Mouse (Mus musculus): Measurements from ENCODE around the gene Actr2. TPM values are rescaled to one million over a fixed set of nuclear protein-coding genes. Genes with fewer than 3 reads are reported as not detected.
"Not testable (repeated sequence)": the region's sequence is repeated elsewhere in the genome, so short reads cannot be mapped to it uniquely, and the experiment has no call there.

Gene Actr2
- 194 and 242 TPM in 2 replicates for polyA plus RNA-seq (2011; ENCODE audit: insufficient read length, low read depth, missing spikeins)

GRCm38 (mm10) chr11:20112741-20113480 lies at the start of gene Actr2:
Actr2 (minus strand) TSS chr11:20112913.
- H3K4me3 ChIP-seq (ENCODE audit: insufficient read depth, low read length) = peak within 1 kb of the TSS; percentile 74
- TF ChIP-seq CTCF (IDR thresholded peaks at IDR 0.05; ENCODE audit: borderline replicate concordance, insufficient read depth, low read length) = no peak
- peak; percentile 74 for TF ChIP-seq POLR2A (IDR thresholded peaks at IDR 0.05; ENCODE audit: low read depth, low read length)
- peaks cover 5% of the 10 kb centered on the region for H3K4me1 ChIP-seq (ENCODE audit: control insufficient read depth, insufficient read depth, low read length)
- peak within 1 kb of the TSS; percentile 93 for H3K27ac ChIP-seq (ENCODE audit: insufficient read depth, low read length)

DNA sequence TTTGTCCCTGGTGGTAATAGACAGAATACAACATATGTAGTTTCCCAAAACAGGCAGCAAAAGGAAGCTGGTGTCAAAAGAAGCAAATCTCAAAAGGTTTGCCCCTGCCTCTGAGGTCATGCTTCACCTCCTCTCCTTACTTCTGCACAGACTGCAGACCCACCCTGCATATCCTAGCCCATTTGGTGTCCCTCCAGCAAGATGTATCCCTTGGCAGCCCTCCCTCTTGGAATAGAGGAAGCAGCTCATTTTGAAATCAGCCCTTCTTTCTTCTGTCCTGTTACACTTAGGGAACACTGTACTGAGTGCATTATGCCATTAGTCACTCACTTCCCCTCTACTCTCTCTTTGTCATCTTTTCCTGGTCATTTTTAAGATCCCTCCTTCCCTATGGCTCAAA lies 46.2 kb upstream of the Actr2 start:
- no peak overlapping the region for H3K27ac ChIP-seq (ENCODE audit: insufficient read depth, low read length)
- no peaks in the 10 kb centered on the region for H3K4me1 ChIP-seq (ENCODE audit: control insufficient read depth, insufficient read depth, low read length)
- TF ChIP-seq CTCF (IDR thresholded peaks at IDR 0.05; ENCODE audit: borderline replicate concordance, insufficient read depth, low read length) = no peak
- TF ChIP-seq POLR2A (IDR thresholded peaks at IDR 0.05; ENCODE audit: low read depth, low read length) = no peak
- H3K4me3 ChIP-seq (ENCODE audit: insufficient read depth, low read length) = no peak overlapping the region

DNA sequence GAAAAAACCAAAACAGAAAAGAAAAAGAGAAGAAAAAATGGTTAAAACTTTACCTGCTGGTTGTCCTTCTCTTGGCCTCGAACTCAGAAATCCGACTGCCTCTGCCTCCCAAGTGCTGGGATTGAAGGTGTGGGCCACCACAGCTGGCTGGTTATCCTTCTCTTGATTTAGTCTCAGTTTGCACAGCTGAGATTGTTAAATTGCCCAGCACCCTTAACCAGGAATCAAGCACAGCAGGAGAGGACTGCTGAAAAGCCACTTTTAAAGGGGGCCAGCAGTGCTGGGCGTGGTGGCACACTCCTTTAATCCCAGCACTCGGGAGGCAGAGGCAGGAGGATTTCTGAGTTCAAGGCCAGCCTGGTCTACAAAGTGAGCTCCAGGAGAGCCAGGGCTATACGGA lies 40.8 kb upstream of the Actr2 start:
- H3K4me3 ChIP-seq (ENCODE audit: insufficient read depth, low read length); H3K27ac ChIP-seq (ENCODE audit: insufficient read depth, low read length); H3K4me1 ChIP-seq (ENCODE audit: control insufficient read depth, insufficient read depth, low read length): not testable (repeated sequence)

- no peaks in the 10 kb centered on the region for H3K4me1 ChIP-seq (ENCODE audit: control insufficient read depth, insufficient read depth, low read length)
- TF ChIP-seq POLR2A (IDR thresholded peaks at IDR 0.05; ENCODE audit: low read depth, low read length) = no peak
- TF ChIP-seq CTCF (IDR thresholded peaks at IDR 0.05; ENCODE audit: borderline replicate concordance, insufficient read depth, low read length) = no peak
Measured at GRCm38 (mm10) chr11:20152107-20152901, 39.6 kb upstream of the Actr2 start.

DNA sequence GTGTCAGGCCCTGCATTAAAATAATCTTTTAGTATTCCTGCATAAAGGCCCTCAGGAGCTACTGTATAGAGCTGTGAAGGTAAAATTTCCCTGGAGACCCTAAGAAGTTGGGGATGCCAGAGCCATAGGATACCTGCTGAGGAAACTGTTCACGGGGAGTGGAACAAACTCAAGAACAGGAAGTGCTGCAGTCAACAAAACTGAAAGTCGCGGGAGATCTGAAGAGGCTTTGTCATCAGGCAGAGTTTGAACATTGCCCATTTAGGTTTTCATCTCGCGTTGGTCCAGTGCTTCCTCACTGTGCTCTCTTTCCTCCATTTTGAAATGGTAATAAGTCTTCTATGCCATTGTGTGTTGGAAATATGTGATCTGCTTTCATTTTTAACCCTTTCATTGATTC lies 38.6 kb upstream of the Actr2 start:
- H3K27ac ChIP-seq (ENCODE audit: insufficient read depth, low read length) = no peak overlapping the region
- no peaks in the 10 kb centered on the region for H3K4me1 ChIP-seq (ENCODE audit: control insufficient read depth, insufficient read depth, low read length)
- TF ChIP-seq POLR2A (IDR thresholded peaks at IDR 0.05; ENCODE audit: low read depth, low read length) = no peak
- no peak for TF ChIP-seq CTCF (IDR thresholded peaks at IDR 0.05; ENCODE audit: borderline replicate concordance, insufficient read depth, low read length)

More at GRCm38 (mm10) chr11:20152107-20152901, 39.6 kb upstream of the Actr2 start:
- Histone ChIP-seq H3K27ac (ENCODE audit: insufficient read depth, low read length) (no peak overlapping the region), H3K4me3 (ENCODE audit: insufficient read depth, low read length) (no peak overlapping the region)

GRCm38 (mm10) chr11:20149936-20150335 lies 37.2 kb upstream of the Actr2 start:
- Histone ChIP-seq H3K4me1 (ENCODE audit: control insufficient read depth, insufficient read depth, low read length) (no peaks in the 10 kb centered on the region), H3K27ac (ENCODE audit: insufficient read depth, low read length) (no peak overlapping the region), H3K4me3 (ENCODE audit: insufficient read depth, low read length) (no peak overlapping the region)
- TF ChIP-seq POLR2A (IDR thresholded peaks at IDR 0.05; ENCODE audit: low read depth, low read length) = no peak
- TF ChIP-seq CTCF (IDR thresholded peaks at IDR 0.05; ENCODE audit: borderline replicate concordance, insufficient read depth, low read length) = no peak

More for the DNA sequence above, 38.6 kb upstream of the Actr2 start:
- no peak overlapping the region for H3K4me3 ChIP-seq (ENCODE audit: insufficient read depth, low read length)

- no peak overlapping the region for H3K27ac ChIP-seq (ENCODE audit: insufficient read depth, low read length)
- TF ChIP-seq POLR2A (IDR thresholded peaks at IDR 0.05; ENCODE audit: low read depth, low read length) = no peak
- TF ChIP-seq CTCF (IDR thresholded peaks at IDR 0.05; ENCODE audit: borderline replicate concordance, insufficient read depth, low read length) = no peak
Measured at GRCm38 (mm10) chr11:20145383-20145782, 32.7 kb upstream of the Actr2 start.

DNA sequence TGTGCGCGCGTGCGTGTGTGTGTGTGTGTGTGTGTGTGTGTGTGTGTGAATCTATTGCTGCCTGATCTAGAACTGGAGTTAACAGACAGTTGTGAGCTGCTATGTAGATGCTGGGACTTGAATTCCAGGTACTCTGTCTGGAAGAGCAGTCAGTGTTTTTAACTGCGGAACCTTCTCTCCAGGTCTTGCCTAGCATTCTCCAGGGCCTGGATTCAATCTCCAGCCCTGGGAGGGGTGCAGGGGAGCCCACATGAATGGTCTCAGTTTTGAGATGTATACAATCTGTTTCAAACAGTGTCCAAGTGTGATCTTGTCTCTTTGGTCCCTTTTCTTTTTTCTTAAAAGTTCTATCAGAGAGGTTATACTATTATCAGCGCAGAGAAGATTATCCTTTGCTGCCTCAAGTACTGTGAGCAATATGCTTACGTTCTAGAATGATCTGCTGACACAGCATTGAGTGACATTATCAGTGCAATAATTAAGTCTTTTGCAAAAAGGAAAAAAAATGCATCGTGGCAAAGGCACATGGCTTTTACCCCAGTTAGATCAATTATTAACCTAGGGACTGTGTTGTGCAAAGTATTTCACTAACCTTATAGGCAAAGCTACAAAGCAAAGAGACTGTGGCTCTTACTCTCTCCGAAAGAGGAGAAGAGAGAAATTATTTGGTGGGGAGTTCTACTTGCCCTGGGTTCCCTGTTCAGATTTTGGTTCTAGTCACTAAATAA lies 32.0 kb upstream of the Actr2 start:
- Histone ChIP-seq H3K27ac (ENCODE audit: insufficient read depth, low read length) (no peak overlapping the region), H3K4me3 (ENCODE audit: insufficient read depth, low read length) (no peak overlapping the region), H3K4me1 (ENCODE audit: control insufficient read depth, insufficient read depth, low read length) (no peaks in the 10 kb centered on the region)
- TF ChIP-seq CTCF (IDR thresholded peaks at IDR 0.05; ENCODE audit: borderline replicate concordance, insufficient read depth, low read length) (no peak), POLR2A (IDR thresholded peaks at IDR 0.05; ENCODE audit: low read depth, low read length) (no peak)

More at GRCm38 (mm10) chr11:20145383-20145782, 32.7 kb upstream of the Actr2 start:
- H3K4me1 ChIP-seq (ENCODE audit: control insufficient read depth, insufficient read depth, low read length) = no peaks in the 10 kb centered on the region
- no peak overlapping the region for H3K4me3 ChIP-seq (ENCODE audit: insufficient read depth, low read length)

- H3K4me1 ChIP-seq (ENCODE audit: control insufficient read depth, insufficient read depth, low read length); H3K4me3 ChIP-seq (ENCODE audit: insufficient read depth, low read length); H3K27ac ChIP-seq (ENCODE audit: insufficient read depth, low read length): not testable (repeated sequence)
Measured at GRCm38 (mm10) chr11:20143687-20144086, 31.0 kb upstream of the Actr2 start.

DNA sequence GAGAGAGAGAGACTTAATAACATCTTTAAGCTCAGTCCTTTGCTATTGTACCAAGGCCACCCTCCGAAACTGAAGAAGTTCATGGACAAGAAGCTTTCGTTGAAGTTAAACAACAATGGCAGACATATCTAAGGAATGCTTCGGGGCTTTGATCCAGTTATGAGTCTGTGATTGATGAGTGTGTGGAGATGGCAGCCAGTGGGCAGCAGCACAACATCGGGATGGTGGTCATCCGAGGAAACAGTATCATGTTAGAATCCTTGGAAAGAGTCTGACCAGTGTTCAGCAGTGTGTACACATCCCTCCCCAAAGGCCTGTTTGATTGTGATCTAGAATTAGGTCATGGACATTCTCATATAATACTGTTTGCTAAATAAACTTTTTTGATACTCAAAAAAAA lies 29.8 kb upstream of the Actr2 start:
- Histone ChIP-seq H3K4me1 (ENCODE audit: control insufficient read depth, insufficient read depth, low read length) (no peaks in the 10 kb centered on the region), H3K27ac (ENCODE audit: insufficient read depth, low read length) (no peak overlapping the region), H3K4me3 (ENCODE audit: insufficient read depth, low read length) (no peak overlapping the region)
- TF ChIP-seq CTCF (IDR thresholded peaks at IDR 0.05; ENCODE audit: borderline replicate concordance, insufficient read depth, low read length) = no peak
- TF ChIP-seq POLR2A (IDR thresholded peaks at IDR 0.05; ENCODE audit: low read depth, low read length) = no peak
